Mouse (Mus musculus): Measurements from ENCODE around the gene Bub1. TPM values are rescaled to one million over a fixed set of nuclear protein-coding genes. Genes with fewer than 3 reads are reported as not detected.

The Bub1 gene
- 6.4 and 9.2 TPM in 2 replicates for polyA plus RNA-seq (2015; fragmentation: Nextera tagmentation; extraction: Ambion mirVana)

DNA sequence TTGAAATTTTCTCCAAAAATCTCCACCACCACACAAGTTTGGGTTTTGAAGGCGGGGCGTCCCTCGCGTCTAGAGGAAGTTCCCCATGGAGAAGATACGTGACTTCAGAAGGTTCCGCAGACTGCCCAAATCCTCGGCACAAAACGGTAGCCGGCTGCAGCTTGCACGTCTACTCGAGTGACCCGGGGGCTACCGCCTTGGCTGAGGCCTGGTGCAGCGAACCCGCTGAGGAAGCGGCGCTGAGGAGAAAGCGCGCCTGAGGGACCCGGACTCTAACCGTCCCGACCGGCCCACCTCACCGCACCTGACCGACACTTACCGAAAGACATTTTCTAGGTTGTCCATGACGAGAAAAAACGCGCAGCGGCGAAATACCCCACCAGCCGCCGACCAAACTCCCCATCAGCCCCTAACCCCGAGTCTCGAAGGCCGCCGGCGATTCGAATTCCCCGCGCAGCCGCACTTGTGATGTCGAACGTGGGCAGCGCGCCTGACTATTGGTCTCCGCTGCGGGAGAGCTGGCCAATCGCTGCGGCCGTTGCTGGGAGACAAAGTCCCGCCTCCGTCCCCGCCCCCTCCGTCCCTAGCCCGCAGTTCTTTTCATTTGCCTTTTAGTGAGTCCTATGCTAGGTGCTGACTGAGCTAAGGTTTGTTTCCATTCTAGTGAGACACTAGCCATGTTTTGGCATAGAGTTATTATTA lies at the start of gene Bub1:
Bub1 (minus strand) TSS at position 465 of the 702 bp plus-strand sequence.

DNA sequence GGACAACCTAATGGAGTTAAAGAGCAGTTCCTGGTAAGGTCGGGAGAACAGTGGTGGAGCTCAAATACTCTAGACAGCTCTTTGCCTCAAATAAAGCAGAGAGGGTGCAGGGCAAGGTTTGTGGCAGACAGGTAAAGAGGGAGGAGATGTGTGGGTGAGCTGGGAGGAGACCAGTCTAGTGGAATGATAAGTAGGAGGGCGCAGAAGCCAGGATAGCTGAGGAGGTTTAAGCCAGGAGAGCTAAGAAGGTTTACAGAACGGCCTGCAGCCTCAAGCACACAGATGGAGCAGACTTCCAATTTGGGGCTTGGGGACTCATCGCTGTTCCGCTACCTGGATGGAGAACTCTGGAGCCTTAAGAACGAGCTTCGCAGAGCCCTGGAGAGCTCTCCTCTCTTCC lies 6.9 kb upstream of the Bub1 start, which contains the start of gene Acoxl:
Acoxl (plus strand) TSS at position 301 of the 400 bp plus-strand sequence.

DNA sequence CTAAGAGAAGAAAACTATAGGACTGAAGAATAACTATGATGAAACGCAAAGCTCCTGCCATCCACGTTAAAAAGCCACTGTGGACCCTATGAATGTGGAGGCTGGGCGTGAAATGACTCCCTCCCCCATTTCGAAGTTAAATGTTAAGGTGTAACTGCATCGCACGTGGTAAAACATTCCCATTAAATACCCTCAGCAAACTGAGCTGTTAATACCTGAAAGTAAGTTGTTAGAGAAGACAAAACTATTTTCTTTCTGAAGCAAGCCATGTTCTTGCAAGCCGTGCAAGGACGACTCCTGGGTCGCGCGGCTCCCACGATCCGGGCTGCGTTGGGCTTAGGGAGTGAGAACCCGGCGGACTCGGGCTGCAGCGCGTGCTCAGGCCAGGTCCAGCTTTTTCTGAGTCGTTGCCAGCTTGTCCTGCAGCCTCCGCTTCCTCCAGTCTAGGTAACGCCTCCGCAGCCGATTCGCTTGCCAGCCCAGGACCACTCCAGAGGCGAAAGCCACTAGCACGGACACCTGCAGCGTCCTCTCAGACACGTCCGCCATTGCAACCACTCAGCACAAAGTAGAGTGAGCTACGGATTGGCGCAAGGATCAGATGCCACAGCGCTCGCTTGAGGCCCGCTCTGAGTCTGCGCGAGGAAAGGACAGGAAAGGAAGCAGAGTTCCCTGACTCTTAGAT lies 39.6 kb downstream of the Bub1 start, which contains the start of gene Mtln:
Mtln (minus strand) TSS at position 570 of the 685 bp plus-strand sequence.

DNA sequence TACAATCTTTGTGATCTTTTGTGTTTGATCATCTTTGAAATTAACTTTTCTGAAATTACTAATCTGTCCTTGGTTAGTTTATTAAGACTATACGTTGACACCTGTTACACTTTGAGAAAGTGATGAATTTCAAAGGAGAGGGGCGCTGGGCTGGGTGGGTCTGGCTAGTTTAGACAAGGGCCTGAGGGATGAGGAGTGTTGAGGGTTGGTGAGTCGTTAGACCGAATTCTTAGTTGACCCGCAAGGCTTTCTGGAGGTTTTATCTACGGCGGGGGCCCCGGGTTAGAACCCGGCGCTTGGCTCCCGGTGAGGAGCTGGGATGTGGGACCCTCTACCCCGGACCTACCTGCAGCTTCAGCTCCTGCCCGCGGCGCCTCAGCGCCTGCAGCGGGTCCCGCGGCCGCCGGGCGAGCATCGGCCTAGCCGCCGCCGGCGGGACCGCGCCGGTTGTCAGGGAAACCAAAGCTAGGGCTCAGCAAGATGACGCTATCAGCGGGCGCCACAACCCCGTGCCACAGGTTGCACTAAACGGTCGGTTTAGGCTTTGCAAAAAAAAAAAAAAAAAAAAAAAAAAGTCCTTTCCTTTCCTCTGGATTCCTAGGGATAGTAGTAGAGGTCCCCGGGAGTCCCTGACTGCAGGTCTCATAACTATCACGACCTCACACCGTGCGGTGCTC lies 43.1 kb downstream of the Bub1 start, which contains the start of gene Nphp1:
Nphp1 (minus strand) TSS at position 458 of the 677 bp plus-strand sequence.

Other genes starting within 250 kb of the Bub1 start
- gene Zfp661, start 244.8 kb downstream of the Bub1 start, polyA plus RNA-seq (2015; fragmentation: Nextera tagmentation; extraction: Ambion mirVana), result 1.7 and 3.1 TPM in 2 replicates
- 99.7 and 130 TPM in 2 replicates for gene Mrps5, start 244.6 kb downstream of the Bub1 start, polyA plus RNA-seq (2015; fragmentation: Nextera tagmentation; extraction: Ambion mirVana)
- gene Mal, start 175.2 kb downstream of the Bub1 start, polyA plus RNA-seq (2015; fragmentation: Nextera tagmentation; extraction: Ambion mirVana), result 9.3 and 9.9 TPM in 2 replicates
- gene Mall, start 101.9 kb downstream of the Bub1 start, polyA plus RNA-seq (2015; fragmentation: Nextera tagmentation; extraction: Ambion mirVana), result 1.2 and 1.5 TPM in 2 replicates
- gene Nphp1, start 43.0 kb downstream of the Bub1 start, polyA plus RNA-seq (2015; fragmentation: Nextera tagmentation; extraction: Ambion mirVana), result 28.5 and 36.5 TPM in 2 replicates
- 270 and 461 TPM in 2 replicates for gene Mtln, start 39.4 kb downstream of the Bub1 start, polyA plus RNA-seq (2015; fragmentation: Nextera tagmentation; extraction: Ambion mirVana)
- gene Acoxl, start 7.0 kb upstream of the Bub1 start, polyA plus RNA-seq (2015; fragmentation: Nextera tagmentation; extraction: Ambion mirVana), result 0.57 and 0.68 TPM in 2 replicates

Data from adrenal gland, postnatal 0 days (tissue).